Comparison of ENCODE assay signal across 30 mouse cellular contexts in the genomic region with DNA sequence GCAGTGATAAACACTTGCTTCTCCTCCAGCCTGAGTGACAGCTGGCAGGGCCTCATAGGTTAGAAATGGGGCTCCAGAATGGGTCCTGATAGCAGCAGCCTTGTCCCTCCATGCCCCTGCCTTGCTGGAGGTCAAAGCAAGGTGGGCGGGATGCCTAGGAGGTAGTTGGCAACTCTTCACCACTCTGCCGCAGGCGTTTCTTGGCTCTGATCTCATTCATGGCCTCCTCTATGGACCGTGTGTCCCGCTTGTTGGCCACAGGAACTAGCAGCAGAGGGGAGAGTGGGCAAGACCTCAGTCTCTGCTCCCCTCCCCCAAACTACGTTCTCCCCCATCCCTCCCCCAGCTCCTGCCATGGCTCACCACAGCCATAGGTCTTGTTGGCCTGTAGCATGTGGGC. TPM values are rescaled to one million over a fixed set of nuclear protein-coding genes. Genes with fewer than 3 reads are reported as not detected.
DNase-seq lines count a peak whose midpoint lies in the region; ATAC-seq lines count a peak whose summit lies in the region.
"Had no signal": no experiment of that assay in that cellular context is flagged by ENCODE, and none has a peak within 500 bp of the region (broad histone marks: within the 10 kb centered on the region; RNA-seq: fewer than 3 reads in every experiment).

No protein-coding gene starts in this region.

- H3K27ac ChIP-seq in heart, embryonic 16.5 days (ENCODE audit: low read length), result peak overlapping the region; percentile 30
- no peak overlapping the region for H3K27ac ChIP-seq in hindbrain, embryonic 14.5 days
- H3K27ac ChIP-seq: forebrain, embryonic 15.5 days; hindbrain, embryonic 10.5 days; kidney, postnatal 0 days; liver, embryonic 12.5 days; neural tube, embryonic 12.5 days; stomach, postnatal 0 days had no signal

- H3K4me2 ChIP-seq in heart, embryonic 16.5 days (ENCODE audit: low read depth, low read length), result no peak overlapping the region
- H3K4me2 ChIP-seq in hindbrain, embryonic 14.5 days (replicated peaks), result no peak overlapping the region
- H3K4me2 ChIP-seq: forebrain, embryonic 15.5 days; liver, embryonic 12.5 days; midbrain, embryonic 11.5 days; neural tube, embryonic 12.5 days had no signal

- peaks cover 42% of the 10 kb centered on the region for H3K36me3 ChIP-seq in heart, embryonic 16.5 days (ENCODE audit: control insufficient read depth, insufficient read depth)
- H3K36me3 ChIP-seq in hindbrain, embryonic 14.5 days (replicated peaks; ENCODE audit: control insufficient read depth, insufficient read depth), result peaks cover 54% of the 10 kb centered on the region

- no peak for ATAC-seq in heart, embryonic 16.5 days (replicated peaks; ENCODE audit: extremely low read depth, insufficient read depth, low FRiP score)
- ATAC-seq in hindbrain, embryonic 14.5 days (ENCODE audit: low FRiP score), result no peak
- ATAC-seq: forebrain, embryonic 15.5 days; intestine, embryonic 16.5 days; liver, embryonic 12.5 days; liver, postnatal 0 days; midbrain, embryonic 16.5 days; Patski had no signal

- intact Hi-C loops in gastrocnemius, postnatal 36 days (cut with DNase I), result no loop called here

- DNase-seq in gastrocnemius, postnatal 25 days, result peak; percentile 64
- DNase-seq in gastrocnemius, postnatal 4 days (ENCODE audit: low spot score in 2 of 2), result no peak
- DNase-seq in gastrocnemius, postnatal 36 days, result peak; percentile 30 to 60
- peak; percentile 66 for DNase-seq in heart, postnatal 4 days
- DNase-seq in hindbrain, embryonic 14.5 days (ENCODE audit: low spot score), result no peak
- DNase-seq in urinary bladder, postnatal 4 days (ENCODE audit: low spot score in 2 of 2), result no peak
- DNase-seq: adrenal gland, postnatal 14 days; cerebellum, adult 11 months; cerebellum, adult 9-10 months; cerebellum, postnatal 36 days; kidney, adult 8-10 months; kidney, postnatal 4 days; layer of hippocampus, postnatal 36 days; left cerebral cortex, postnatal 4 days; liver, postnatal 0 days; lung, postnatal 36 days; right cerebral cortex, adult 18-20 months; thymus, adult 18-20 months; thymus, postnatal 25 days had no signal

- H3K9ac ChIP-seq in heart, embryonic 16.5 days (ENCODE audit: low read length), result no peak overlapping the region
- no peak overlapping the region for H3K9ac ChIP-seq in hindbrain, embryonic 14.5 days
- H3K9ac ChIP-seq: forebrain, embryonic 15.5 days; liver, embryonic 12.5 days; liver, postnatal 0 days; neural tube, embryonic 12.5 days had no signal

- 82% methylated on average over 6 of the region's 6 CpGs for WGBS in heart, embryonic 16.5 days
- 93% methylated on average over 6 of the region's 6 CpGs for WGBS in hindbrain, embryonic 14.5 days

- H3K9me3 ChIP-seq in heart, embryonic 16.5 days (replicated peaks; ENCODE audit: control insufficient read depth, low read length), result no peaks in the 10 kb centered on the region
- H3K9me3 ChIP-seq in hindbrain, embryonic 14.5 days (ENCODE audit: control insufficient read depth, low read length), result no peaks in the 10 kb centered on the region
- H3K9me3 ChIP-seq: forebrain, embryonic 15.5 days; hindbrain, embryonic 10.5 days; liver, embryonic 12.5 days; neural tube, embryonic 12.5 days had no signal

- peaks cover 24% of the 10 kb centered on the region for H3K4me1 ChIP-seq in heart, embryonic 16.5 days (ENCODE audit: control insufficient read depth, insufficient read depth, low read length)
- H3K4me1 ChIP-seq in hindbrain, embryonic 14.5 days (replicated peaks; ENCODE audit: control insufficient read depth, insufficient read depth, low read length), result peaks cover 7% of the 10 kb centered on the region

- no peak overlapping the region for H3K4me3 ChIP-seq in heart, embryonic 16.5 days (ENCODE audit: low read length)
- no peak overlapping the region for H3K4me3 ChIP-seq in hindbrain, embryonic 14.5 days (replicated peaks; ENCODE audit: low read length)
- H3K4me3 ChIP-seq: forebrain, embryonic 15.5 days; hindbrain, embryonic 10.5 days; liver, embryonic 12.5 days; neural tube, embryonic 12.5 days had no signal

- no peaks in the 10 kb centered on the region for H3K27me3 ChIP-seq in heart, embryonic 16.5 days (ENCODE audit: control insufficient read depth, insufficient read depth, low read length)
- H3K27me3 ChIP-seq in hindbrain, embryonic 14.5 days (ENCODE audit: control insufficient read depth, insufficient read depth, low read length), result no peaks in the 10 kb centered on the region
- H3K27me3 ChIP-seq: forebrain, embryonic 15.5 days; liver, embryonic 12.5 days; neural tube, embryonic 12.5 days; Patski had no signal

RNA-seq across cellular contexts. Expression of a gene that starts 5.3 kb away (rescaled TPM):
- total RNA-seq in gastrocnemius, postnatal 25 days (2021), result 10 to 100 TPM; 81.6 to 82.3 TPM
- total RNA-seq in gastrocnemius, postnatal 4 days (2021), result 100 to 1,000 TPM; 119 to 129 TPM
- total RNA-seq in gastrocnemius, postnatal 36 days (2021), result 10 to 100 TPM; 78.9 to 81.6 TPM
- 186 and 191 TPM in 2 replicates for polyA plus RNA-seq in heart, embryonic 16.5 days (2015; fragmentation: Nextera tagmentation; extraction: Ambion mirVana)
- total RNA-seq in heart, postnatal 4 days (2021), result 10 to 100 TPM; 86.2 to 92.3 TPM
- polyA plus RNA-seq in hindbrain, embryonic 14.5 days (2014; fragmentation: Nextera tagmentation; extraction: Ambion mirVana), result 94.8 and 115 TPM in 2 replicates

RNA-seq across cellular contexts. Expression of a gene that starts 7.0 kb away (rescaled TPM):
- total RNA-seq in gastrocnemius, postnatal 25 days (2021), result 1,000 to 10,000 TPM; 7,828 to 7,878 TPM
- 1,000 to 10,000 TPM; 4,042 to 4,361 TPM for total RNA-seq in gastrocnemius, postnatal 4 days (2021)
- 1,000 to 10,000 TPM; 8,161 to 9,332 TPM for total RNA-seq in gastrocnemius, postnatal 36 days (2021)
- 578 and 593 TPM in 2 replicates for polyA plus RNA-seq in heart, embryonic 16.5 days (2015; fragmentation: Nextera tagmentation; extraction: Ambion mirVana)
- 1,000 to 10,000 TPM; 1,339 to 1,391 TPM for total RNA-seq in heart, postnatal 4 days (2021)
- polyA plus RNA-seq in hindbrain, embryonic 14.5 days (2014; fragmentation: Nextera tagmentation; extraction: Ambion mirVana), result 6.4 and 7.8 TPM in 2 replicates

RNA-seq across cellular contexts. Expression of a gene that starts 9.5 kb away (rescaled TPM):
- 100 to 1,000 TPM; 284 to 293 TPM for total RNA-seq in gastrocnemius, postnatal 25 days (2021)
- total RNA-seq in gastrocnemius, postnatal 4 days (2021), result 100 to 1,000 TPM; 620 to 621 TPM
- 100 to 1,000 TPM; 288 to 339 TPM for total RNA-seq in gastrocnemius, postnatal 36 days (2021)
- polyA plus RNA-seq in heart, embryonic 16.5 days (2015; fragmentation: Nextera tagmentation; extraction: Ambion mirVana), result 1,225 and 1,312 TPM in 2 replicates
- total RNA-seq in heart, postnatal 4 days (2021), result 100 to 1,000 TPM; 572 to 580 TPM
- polyA plus RNA-seq in hindbrain, embryonic 14.5 days (2014; fragmentation: Nextera tagmentation; extraction: Ambion mirVana), result 662 and 703 TPM in 2 replicates

RNA-seq across cellular contexts. Expression of a gene that starts 16.7 kb away (rescaled TPM):
- 100 to 1,000 TPM; 307 to 310 TPM for total RNA-seq in gastrocnemius, postnatal 25 days (2021)
- 100 to 1,000 TPM; 222 TPM for total RNA-seq in gastrocnemius, postnatal 4 days (2021)
- total RNA-seq in gastrocnemius, postnatal 36 days (2021), result 100 to 1,000 TPM; 308 to 309 TPM
- 346 and 351 TPM in 2 replicates for polyA plus RNA-seq in heart, embryonic 16.5 days (2015; fragmentation: Nextera tagmentation; extraction: Ambion mirVana)
- 100 to 1,000 TPM; 311 to 313 TPM for total RNA-seq in heart, postnatal 4 days (2021)
- 158 TPM in 2 replicates for polyA plus RNA-seq in hindbrain, embryonic 14.5 days (2014; fragmentation: Nextera tagmentation; extraction: Ambion mirVana)

RNA-seq across cellular contexts. Expression of a gene that starts 16.9 kb away (rescaled TPM):
- total RNA-seq in gastrocnemius, postnatal 25 days (2021), result 10 to 100 TPM; 29.5 to 32.6 TPM
- total RNA-seq in gastrocnemius, postnatal 4 days (2021), result 10 to 100 TPM; 43.5 to 44.0 TPM
- 10 to 100 TPM; 27.3 to 33.8 TPM for total RNA-seq in gastrocnemius, postnatal 36 days (2021)
- 80.3 and 80.9 TPM in 2 replicates for polyA plus RNA-seq in heart, embryonic 16.5 days (2015; fragmentation: Nextera tagmentation; extraction: Ambion mirVana)
- 10 to 100 TPM; 42.1 to 42.8 TPM for total RNA-seq in heart, postnatal 4 days (2021)
- 90.6 and 93.4 TPM in 2 replicates for polyA plus RNA-seq in hindbrain, embryonic 14.5 days (2014; fragmentation: Nextera tagmentation; extraction: Ambion mirVana)

Comparison
In these comparisons a context has a peak if more than half of its experiments do, and no peak if none do; other contexts are left out.
1. DNase-seq: peak in gastrocnemius, postnatal 25 days (single experiment), gastrocnemius, postnatal 36 days (2 of 2) and heart, postnatal 4 days (single experiment); none in gastrocnemius, postnatal 4 days (0 of 2), hindbrain, embryonic 14.5 days (single experiment) and urinary bladder, postnatal 4 days (0 of 2).